Mouse (Mus musculus) megakaryocyte, embryonic 14.5 days (primary cell): ENCODE measurements at regions not wholly inside any gene's neighbourhood (a gene's known extent, or its start where the extent isn't known, plus 50 kb on each side); places are given as distances from the start of the nearest gene placed in this dataset.

Source experiments
- H3K27me3 ChIP-seq: replicated peaks from 2 replicates; pipeline ENCODE3; 2012; ENCODE audit warnings: inconsistent platforms
- H3K36me3 ChIP-seq: replicated peaks from 2 replicates; pipeline ENCODE3; 2012; ENCODE audit warnings: low read length, inconsistent platforms, mixed read lengths
- H3K4me1 ChIP-seq: 2 replicates; pipeline ENCODE4 v1.6.1; 2012; ENCODE audit warnings: inconsistent platforms
- H3K4me3 ChIP-seq: replicated peaks from 2 replicates; pipeline ENCODE3; 2012; ENCODE audit warnings: moderate library complexity, mild to moderate bottlenecking, inconsistent platforms
- H3K9me3 ChIP-seq: 2 replicates; pipeline ENCODE4 v1.6.1; 2012; ENCODE audit warnings: inconsistent platforms
- FLI1 ChIP-seq: IDR thresholded peaks from 2 replicates; pipeline ENCODE4 v1.6.1; 2012; ENCODE audit warnings: low read length, inconsistent platforms, mixed read lengths
- GATA1 ChIP-seq: IDR thresholded peaks from 3 replicates; pipeline ENCODE4 v1.6.1; 2012; ENCODE audit warnings: mixed read lengths, low read length, inconsistent platforms, borderline replicate concordance

- H3K4me3 ChIP-seq = no peak overlapping the region
- no peaks in the 10 kb centered on the region for H3K36me3 ChIP-seq
- TF ChIP-seq FLI1 = no peak
- no peak for TF ChIP-seq GATA1
- H3K4me1 ChIP-seq = peaks cover 7% of the 10 kb centered on the region; the same call in 1 of the 2 replicates
- H3K27me3 ChIP-seq = no peaks in the 10 kb centered on the region
- no peaks in the 10 kb centered on the region for H3K9me3 ChIP-seq
These were observed 144.1 kb downstream of the Klf7 start for GRCm38 (mm10) chr1:63977956-63978355.

GRCm38 (mm10) chr1:63977302-63977888 is 144.7 kb downstream of the Klf7 start:
- Histone ChIP-seq H3K27me3 (no peaks in the 10 kb centered on the region), H3K4me3 (no peak overlapping the region), H3K4me1 (peaks cover 7% of the 10 kb centered on the region; the same call in 1 of the 2 replicates), H3K36me3 (no peaks in the 10 kb centered on the region), H3K9me3 (no peaks in the 10 kb centered on the region)
- TF ChIP-seq FLI1 (no peak), GATA1 (no peak)

GRCm38 (mm10) chr1:63976862-63977261 is 145.2 kb downstream of the Klf7 start:
- Histone ChIP-seq H3K4me1 (peaks cover 7% of the 10 kb centered on the region; the same call in 1 of the 2 replicates), H3K4me3 (no peak overlapping the region), H3K9me3 (no peaks in the 10 kb centered on the region), H3K36me3 (no peaks in the 10 kb centered on the region), H3K27me3 (no peaks in the 10 kb centered on the region)
- TF ChIP-seq FLI1 = no peak
- no peak for TF ChIP-seq GATA1

GRCm38 (mm10) chr1:63967849-63968248 is 154.2 kb downstream of the Klf7 start:
- H3K9me3 ChIP-seq = no peaks in the 10 kb centered on the region
- H3K4me1 ChIP-seq = no peaks in the 10 kb centered on the region
- H3K4me3 ChIP-seq = no peak overlapping the region
- no peaks in the 10 kb centered on the region for H3K36me3 ChIP-seq
- TF ChIP-seq FLI1 (no peak), GATA1 (no peak)
- peaks cover 9% of the 10 kb centered on the region for H3K27me3 ChIP-seq

GRCm38 (mm10) chr1:63965446-63965845 is 156.6 kb downstream of the Klf7 start:
- Histone ChIP-seq H3K36me3 (no peaks in the 10 kb centered on the region), H3K4me1 (no peaks in the 10 kb centered on the region), H3K4me3 (no peak overlapping the region), H3K9me3 (no peaks in the 10 kb centered on the region), H3K27me3 (peaks cover 9% of the 10 kb centered on the region)
- TF ChIP-seq FLI1 = no peak
- no peak for TF ChIP-seq GATA1

GRCm38 (mm10) chr1:63964519-63964918 is 157.6 kb downstream of the Klf7 start:
- TF ChIP-seq GATA1 = no peak
- no peak for TF ChIP-seq FLI1
- Histone ChIP-seq H3K27me3 (peaks cover 9% of the 10 kb centered on the region), H3K9me3 (no peaks in the 10 kb centered on the region), H3K36me3 (no peaks in the 10 kb centered on the region), H3K4me3 (no peak overlapping the region), H3K4me1 (no peaks in the 10 kb centered on the region)

GRCm38 (mm10) chr1:63955701-63956355 is 166.3 kb downstream of the Klf7 start:
- peaks cover 2% of the 10 kb centered on the region for H3K27me3 ChIP-seq
- peaks cover 25% of the 10 kb centered on the region for H3K4me1 ChIP-seq
- TF ChIP-seq GATA1 (no peak), FLI1 (no peak)
- H3K4me3 ChIP-seq = no peak overlapping the region
- no peaks in the 10 kb centered on the region for H3K9me3 ChIP-seq
- H3K36me3 ChIP-seq = no peaks in the 10 kb centered on the region

GRCm38 (mm10) chr1:63954876-63955513 is 167.1 kb downstream of the Klf7 start:
- Histone ChIP-seq H3K27me3 (peaks cover 2% of the 10 kb centered on the region), H3K36me3 (no peaks in the 10 kb centered on the region), H3K4me1 (peaks cover 25% of the 10 kb centered on the region), H3K9me3 (no peaks in the 10 kb centered on the region), H3K4me3 (no peak overlapping the region)
- TF ChIP-seq FLI1 = no peak

- H3K27me3 ChIP-seq = peaks cover 2% of the 10 kb centered on the region
- H3K9me3 ChIP-seq = no peaks in the 10 kb centered on the region
- no peaks in the 10 kb centered on the region for H3K36me3 ChIP-seq
- peaks cover 27% of the 10 kb centered on the region for H3K4me1 ChIP-seq
- no peak overlapping the region for H3K4me3 ChIP-seq
- TF ChIP-seq GATA1 (no peak), FLI1 (no peak)
These were observed 167.9 kb downstream of the Klf7 start for GRCm38 (mm10) chr1:63954172-63954571.

- TF ChIP-seq FLI1 (no peak), GATA1 (no peak)
- H3K4me3 ChIP-seq = no peak overlapping the region
- H3K4me1 ChIP-seq = peaks cover 28% of the 10 kb centered on the region
- H3K27me3 ChIP-seq = peaks cover 2% of the 10 kb centered on the region
- no peaks in the 10 kb centered on the region for H3K9me3 ChIP-seq
- H3K36me3 ChIP-seq = no peaks in the 10 kb centered on the region
These were observed 168.7 kb downstream of the Klf7 start for GRCm38 (mm10) chr1:63953229-63953883.
